Mouse (Mus musculus) lung, adult 2 months (tissue): ENCODE data around the gene Mgst2.

Source experiments
- CTCF ChIP-seq: fragments of 200-500 bp; IDR thresholded peaks from 2 replicates; pipeline ENCODE4 v1.5.1; 2011; ENCODE audit warnings: mild to moderate bottlenecking, low read length, control low read depth; ENCODE audit not compliant: insufficient read depth
- POLR2A ChIP-seq: fragments of 200-500 bp; IDR thresholded peaks from 2 replicates; pipeline ENCODE4 v1.6.1; 2011; ENCODE audit warnings: low read depth, mild to moderate bottlenecking, control low read depth, low read length, borderline replicate concordance; ENCODE audit errors: extremely low read depth

- TF ChIP-seq CTCF (no peak), POLR2A (no peak)
Measured at GRCm38 (mm10) chr3:51717909-51718308, 57.7 kb downstream of the Mgst2 start.
